Mouse (Mus musculus) stomach, postnatal 0 days (tissue): Measurements from ENCODE around the gene Frem1. TPM values are rescaled to one million over a fixed set of nuclear protein-coding genes. Genes with fewer than 3 reads are reported as not detected.

Source experiments
- ATAC-seq: fragments of 200-750 bp; cut with Nextera tagmentation; 2 replicates; pipeline ENCODE4 v1.8.0; 2017; ENCODE audit not compliant: low FRiP score, low TSS enrichment
- DNase-seq: peaks from one replicate; pipeline ENCODE4 v3.0.0-alpha.2; 2016; ENCODE audit warnings: low spot score
- H3K27ac ChIP-seq: fragments of 300-500 bp; sonication (generic); replicated peaks from 2 replicates; pipeline ENCODE4 v1.5.1; 2014; ENCODE audit warnings: mild to moderate bottlenecking, control low read depth
- H3K27me3 ChIP-seq: fragments of 300-500 bp; sonication (generic); 2 replicates; pipeline ENCODE4 v1.6.1; 2014; ENCODE audit warnings: low read length; ENCODE audit not compliant: control insufficient read depth, insufficient read depth
- H3K36me3 ChIP-seq: fragments of 300-500 bp; sonication (generic); 2 replicates; pipeline ENCODE4 v1.6.1; 2014; ENCODE audit warnings: low read length, mixed read lengths; ENCODE audit not compliant: control insufficient read depth, insufficient read depth
- H3K4me1 ChIP-seq: fragments of 300-500 bp; sonication (generic); replicated peaks from 2 replicates; pipeline ENCODE4 v1.6.1; 2014; ENCODE audit warnings: antibody characterized with exemption; ENCODE audit not compliant: control insufficient read depth, insufficient read depth
- H3K4me2 ChIP-seq: fragments of 300-500 bp; sonication (generic); replicated peaks from 2 replicates; pipeline ENCODE4 v1.6.1; 2014; ENCODE audit warnings: low read depth, mild to moderate bottlenecking, control low read depth, moderate library complexity
- H3K4me3 ChIP-seq: fragments of 300-500 bp; sonication (generic); 2 replicates; pipeline ENCODE4 v1.5.1; 2014; ENCODE audit warnings: low read depth, low read length, control low read depth
- H3K9ac ChIP-seq: fragments of 300-500 bp; sonication (generic); 2 replicates; pipeline ENCODE4 v1.6.1; 2014; ENCODE audit warnings: mild to moderate bottlenecking, low read length, control low read depth, mixed read lengths
- H3K9me3 ChIP-seq: fragments of 300-500 bp; sonication (generic); 2 replicates; pipeline ENCODE4 v1.6.1; 2016; ENCODE audit warnings: low read length; ENCODE audit not compliant: control insufficient read depth
- CTCF ChIP-seq: IDR thresholded peaks from 2 replicates; pipeline ENCODE4 v1.5.1; 2016; ENCODE audit warnings: antibody characterized with exemption, low read depth, mild to moderate bottlenecking, moderate library complexity
- EP300 ChIP-seq: optimal IDR thresholded peaks from 2 replicates; pipeline ENCODE3; 2016; ENCODE audit warnings: antibody characterized with exemption
- WGBS: fragments of 180-500 bp; shearing (Covaris S2); extraction: QIAGEN DNeasy Blood & Tissue Kit; methylation state at CpG from one replicate; pipeline ENCODE4 v1.1.7; 2014; 5-methylcytosine and 5-hydroxymethylcytosine counted together
- polyA plus RNA-seq: library from polyadenylated mRNA; unstranded; fragments of >200 nt; fragmentation: Nextera tagmentation; extraction: Ambion mirVana; gene quantifications from 2 replicates; pipeline ENCODE4 v1.2.1, GENCODE M21; 2015

Gene Frem1
- polyA plus RNA-seq, 1 experiment from 2014 or later = 2.9 TPM

- Histone ChIP-seq H3K27ac (no peak overlapping the region), H3K4me2 (no peak overlapping the region), H3K36me3 (no peaks in the 10 kb centered on the region), H3K4me3 (no peak overlapping the region), H3K9ac (no peak overlapping the region), H3K9me3 (no peaks in the 10 kb centered on the region), H3K4me1 (no peaks in the 10 kb centered on the region), H3K27me3 (no peaks in the 10 kb centered on the region)
- DNase-seq (no peak), ATAC-seq (no peak)
- TF ChIP-seq CTCF = no peak
- TF ChIP-seq EP300 = no peak
- WGBS = 83% methylated on average over 13 of the region's 13 CpGs
These were observed 111.9 kb downstream of the Frem1 start for GRCm38 (mm10) chr4:82940248-82940647.

DNA sequence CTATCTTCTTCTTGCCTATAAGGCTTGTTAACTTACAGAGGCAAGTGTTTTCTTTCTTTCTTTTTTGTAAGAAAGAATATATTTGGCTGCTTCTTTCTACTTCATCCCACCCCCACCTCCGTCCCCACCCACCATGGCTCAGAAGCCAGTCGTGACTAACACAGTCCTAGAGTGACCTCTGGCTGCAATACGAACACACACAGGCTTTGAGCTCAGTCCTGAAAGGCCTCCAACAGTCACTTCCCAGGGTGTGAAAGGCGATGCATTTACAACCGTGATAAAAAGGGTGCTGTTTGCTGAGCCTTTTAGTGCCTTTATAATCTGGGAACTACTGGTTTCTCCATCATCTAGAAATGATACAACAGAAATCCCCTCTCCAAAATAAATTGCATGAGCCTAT, 117.8 kb downstream of the Frem1 start:
- Histone ChIP-seq H3K4me2 (peak overlapping the region; percentile 31), H3K27ac (no peak overlapping the region), H3K27me3 (no peaks in the 10 kb centered on the region), H3K9ac (no peak overlapping the region), H3K4me3 (no peak overlapping the region), H3K9me3 (no peaks in the 10 kb centered on the region), H3K4me1 (no peaks in the 10 kb centered on the region), H3K36me3 (no peaks in the 10 kb centered on the region)
- 11% methylated on average over 5 of the region's 5 CpGs for WGBS
- peak; percentile 85 for ATAC-seq
- TF ChIP-seq EP300 (no peak), CTCF (peak; percentile 74)
- peak; percentile 35 for DNase-seq

DNA sequence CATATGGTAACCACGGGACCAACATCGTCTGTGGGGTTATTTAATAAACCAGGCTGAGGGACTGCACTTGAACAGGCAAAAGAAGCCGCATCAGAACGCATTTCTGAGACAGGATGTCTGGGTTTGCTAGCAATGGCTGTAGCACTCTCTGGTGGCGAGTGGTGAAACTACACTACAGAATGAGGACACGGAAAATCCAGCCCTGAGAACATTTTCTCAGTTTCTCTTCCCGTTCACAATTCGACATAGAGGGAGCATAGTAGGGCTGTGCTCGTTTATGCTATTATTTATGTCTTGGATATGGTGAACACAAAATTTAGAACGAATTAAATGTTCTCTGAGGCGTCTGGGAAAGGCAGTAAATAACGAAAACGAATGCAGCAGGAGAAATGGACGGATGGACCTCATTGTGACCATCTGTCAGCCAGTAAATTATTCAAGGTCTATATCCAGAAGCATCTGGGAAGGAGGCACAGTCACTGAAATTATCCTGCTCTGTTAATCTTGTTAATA, 118.4 kb downstream of the Frem1 start:
- WGBS = 17% methylated on average over 14 of the region's 14 CpGs
- H3K27me3 ChIP-seq = no peaks in the 10 kb centered on the region
- ATAC-seq (peak; percentile 79), DNase-seq (peak; percentile 76)
- H3K36me3 ChIP-seq = no peaks in the 10 kb centered on the region
- no peaks in the 10 kb centered on the region for H3K4me1 ChIP-seq
- TF ChIP-seq EP300 (no peak), CTCF (peak; percentile 97)
- H3K4me3 ChIP-seq = peak overlapping the region; percentile 24; the same call in 1 of the 2 replicates
- H3K9ac ChIP-seq = no peak overlapping the region
- H3K4me2 ChIP-seq = peak overlapping the region; percentile 31
- no peaks in the 10 kb centered on the region for H3K9me3 ChIP-seq
- H3K27ac ChIP-seq = no peak overlapping the region

- H3K9ac ChIP-seq = no peak overlapping the region
- no peaks in the 10 kb centered on the region for H3K4me1 ChIP-seq
- no peak overlapping the region for H3K27ac ChIP-seq
- H3K36me3 ChIP-seq = no peaks in the 10 kb centered on the region
- H3K4me2 ChIP-seq = no peak overlapping the region
- DNase-seq (no peak), ATAC-seq (0 out of 2 replicates have a peak, but pooled peaks have one; percentile 59)
- H3K4me3 ChIP-seq = no peak overlapping the region
- H3K9me3 ChIP-seq = no peaks in the 10 kb centered on the region
- 66% methylated on average over 5 of the region's 5 CpGs for WGBS
- H3K27me3 ChIP-seq = no peaks in the 10 kb centered on the region
- TF ChIP-seq EP300 (no peak), CTCF (no peak)
These were observed 122.1 kb downstream of the Frem1 start for GRCm38 (mm10) chr4:82930079-82930478.

- Histone ChIP-seq H3K27ac (no peak overlapping the region), H3K27me3 (no peaks in the 10 kb centered on the region), H3K9me3 (no peaks in the 10 kb centered on the region), H3K9ac (no peak overlapping the region), H3K4me1 (no peaks in the 10 kb centered on the region), H3K36me3 (no peaks in the 10 kb centered on the region), H3K4me2 (no peak overlapping the region), H3K4me3 (no peak overlapping the region)
- ATAC-seq (no peak), DNase-seq (no peak)
- WGBS = 50% methylated on average over 4 of the region's 4 CpGs
- TF ChIP-seq EP300 (no peak), CTCF (no peak)
These were observed 130.2 kb downstream of the Frem1 start for GRCm38 (mm10) chr4:82921962-82922361.

GRCm38 (mm10) chr4:82918625-82919024, 133.5 kb downstream of the Frem1 start:
- H3K9ac ChIP-seq = no peak overlapping the region
- no peak overlapping the region for H3K4me2 ChIP-seq
- H3K4me3 ChIP-seq = no peak overlapping the region
- no peaks in the 10 kb centered on the region for H3K27me3 ChIP-seq
- TF ChIP-seq EP300 = no peak
- TF ChIP-seq CTCF = no peak
- DNase-seq (no peak), ATAC-seq (no peak)
- H3K9me3 ChIP-seq = no peaks in the 10 kb centered on the region
- WGBS = 73% methylated on average over 2 of the region's 2 CpGs
- H3K4me1 ChIP-seq = no peaks in the 10 kb centered on the region
- H3K36me3 ChIP-seq = no peaks in the 10 kb centered on the region
- H3K27ac ChIP-seq = no peak overlapping the region
